Mouse (Mus musculus) MEL (cell line): ENCODE measurements around the gene Tmem80. TPM values are rescaled to one million over a fixed set of nuclear protein-coding genes. Genes with fewer than 3 reads are reported as not detected.

Experiments
- DNase-seq: peaks from one replicate; pipeline ENCODE4 v3.0.0; 2011; ENCODE audit warnings: low read depth, low spot score
- H3K27ac ChIP-seq: 2 replicates; pipeline ENCODE4 v1.5.1; 2012; ENCODE audit warnings: low read depth, mild to moderate bottlenecking, control low read depth, low read length, moderate library complexity; ENCODE audit not compliant: control insufficient read depth
- H3K27me3 ChIP-seq, 2 experiments: fragments of 150-350 bp in 1 of 2; sonication (generic) in 1 of 2; 2 replicates each; pipeline ENCODE4 v1.6.1; 2012; ENCODE audit warnings: low read length in 2 of 2, mild to moderate bottlenecking in 2 of 2, improper control_type of control experiment in 1 of 2, moderate library complexity in 1 of 2; ENCODE audit not compliant: insufficient read depth in 2 of 2, control insufficient read depth in 1 of 2
- H3K36me3 ChIP-seq, 2 experiments: 2 replicates each; pipeline ENCODE4 v1.6.1; 2012 to 2014; ENCODE audit warnings: low read length in 2 of 2, improper control_type of control experiment in 1 of 2, inconsistent platforms in 1 of 2, mild to moderate bottlenecking in 1 of 2; ENCODE audit not compliant: insufficient read depth in 2 of 2, control insufficient read depth in 1 of 2
- H3K4me1 ChIP-seq, 2 experiments: fragments of 150-350 bp in 1 of 2; sonication (generic) in 1 of 2; 2 replicates each; pipeline ENCODE4 v1.6.1; 2012; ENCODE audit warnings: low read length in 2 of 2, improper control_type of control experiment in 1 of 2, mild to moderate bottlenecking in 1 of 2; ENCODE audit not compliant: insufficient read depth in 2 of 2, control insufficient read depth in 1 of 2
- H3K4me3 ChIP-seq, 2 experiments: fragments of 150-350 bp in 1 of 2; sonication (generic) in 1 of 2; 2 replicates each; pipeline ENCODE4 v1.5.1; 2012; ENCODE audit warnings: low read depth in 2 of 2, low read length in 2 of 2, mild to moderate bottlenecking in 2 of 2, moderate library complexity in 2 of 2, control low read depth in 1 of 2, improper control_type of control experiment in 1 of 2; ENCODE audit not compliant: control insufficient read depth in 1 of 2, insufficient read depth in 1 of 2
- H3K79me2 ChIP-seq: 2 replicates; pipeline ENCODE4 v1.6.1; 2012; ENCODE audit warnings: mild to moderate bottlenecking, low read length, moderate library complexity; ENCODE audit not compliant: control insufficient read depth, poor library complexity, insufficient read depth
- H3K9ac ChIP-seq: 2 replicates; pipeline ENCODE4 v1.6.1; 2012; ENCODE audit warnings: low read depth, mild to moderate bottlenecking, control low read depth, low read length, moderate library complexity; ENCODE audit not compliant: control insufficient read depth, poor library complexity, severe bottlenecking
- H3K9me3 ChIP-seq: fragments of 150-350 bp; sonication (generic); replicated peaks from 2 replicates; pipeline ENCODE4 v1.6.1; 2012; ENCODE audit warnings: mild to moderate bottlenecking, low read length, improper control_type of control experiment, moderate library complexity; ENCODE audit not compliant: insufficient read depth
- CTCF ChIP-seq, 3 experiments: IDR thresholded peaks in 2 of 3; conservative IDR thresholded peaks in 1 of 3; 2 replicates each; pipeline ENCODE4 v1.5.1; 2011 to 2012; ENCODE audit warnings: low read length in 3 of 3, low read depth in 2 of 3, mild to moderate bottlenecking in 2 of 3, improper control_type of control experiment in 1 of 3, inconsistent platforms in 1 of 3, mixed read lengths in 1 of 3, moderate library complexity in 1 of 3; ENCODE audit not compliant: control insufficient read depth in 1 of 3, insufficient read depth in 1 of 3, poor library complexity in 1 of 3, severe bottlenecking in 1 of 3
- ELF1 ChIP-seq: IDR thresholded peaks from 2 replicates; pipeline ENCODE4 v1.6.1; 2014; ENCODE audit warnings: low read depth, mild to moderate bottlenecking, inconsistent platforms, low read length, improper control_type of control experiment, moderate library complexity
- ETS1 ChIP-seq: IDR thresholded peaks from 2 replicates; pipeline ENCODE4 v1.6.1; 2012; ENCODE audit warnings: low read depth, mild to moderate bottlenecking, inconsistent platforms, low read length, improper control_type of control experiment, moderate library complexity
- GABPA ChIP-seq: IDR thresholded peaks from 2 replicates; pipeline ENCODE4 v1.6.1; 2012; ENCODE audit warnings: low read depth, mild to moderate bottlenecking, inconsistent platforms, low read length, improper control_type of control experiment, moderate library complexity
- MAFK ChIP-seq: IDR thresholded peaks from 2 replicates; pipeline ENCODE4 v1.6.1; 2011; ENCODE audit warnings: low read depth, mild to moderate bottlenecking, low read length, improper control_type of control experiment, borderline replicate concordance
- MEF2A ChIP-seq: IDR thresholded peaks from 2 replicates; pipeline ENCODE4 v1.6.1; 2014; ENCODE audit warnings: low read depth, mild to moderate bottlenecking, inconsistent platforms, low read length, improper control_type of control experiment; ENCODE audit not compliant: poor library complexity, insufficient replicate concordance, severe bottlenecking; ENCODE audit errors: extremely low read depth
- MXI1 ChIP-seq: IDR thresholded peaks from 2 replicates; pipeline ENCODE4 v1.6.1; 2011; ENCODE audit warnings: mild to moderate bottlenecking, low read depth, low read length, improper control_type of control experiment
- POLR2A ChIP-seq, 2 experiments: IDR thresholded peaks; 2 replicates each; pipeline ENCODE4 v1.6.1; 2011 to 2012; ENCODE audit warnings: low read length in 2 of 2, mild to moderate bottlenecking in 2 of 2, control low read depth in 1 of 2, improper control_type of control experiment in 1 of 2, low read depth in 1 of 2, moderate library complexity in 1 of 2; ENCODE audit not compliant: control insufficient read depth in 1 of 2, insufficient read depth in 1 of 2, poor library complexity in 1 of 2
- POLR2AphosphoS2 ChIP-seq: IDR thresholded peaks from 2 replicates; pipeline ENCODE4 v1.6.1; 2011; ENCODE audit warnings: low read length, improper control_type of control experiment
- POLR2AphosphoS5 ChIP-seq: IDR thresholded peaks from 2 replicates; pipeline ENCODE4 v1.6.1; 2012; ENCODE audit warnings: low read depth, borderline replicate concordance, mild to moderate bottlenecking, inconsistent platforms, low read length, moderate library complexity, mixed read lengths
- RAD21 ChIP-seq: IDR thresholded peaks from 2 replicates; pipeline ENCODE4 v1.6.1; 2011; ENCODE audit warnings: mild to moderate bottlenecking, low read depth, low read length, improper control_type of control experiment
- RCOR1 ChIP-seq: IDR thresholded peaks from 2 replicates; pipeline ENCODE4 v1.6.1; 2012; ENCODE audit warnings: low read depth, mild to moderate bottlenecking, inconsistent platforms, low read length, improper control_type of control experiment
- SIN3A ChIP-seq: IDR thresholded peaks from 2 replicates; pipeline ENCODE4 v1.6.1; 2012; ENCODE audit warnings: low read length, improper control_type of control experiment, inconsistent platforms
- TBP ChIP-seq: IDR thresholded peaks from 2 replicates; pipeline ENCODE4 v1.8.0; 2011; ENCODE audit warnings: low read depth, low read length, improper control_type of control experiment
- ZC3H11A ChIP-seq: IDR thresholded peaks from 2 replicates; pipeline ENCODE4 v1.6.1; 2012; ENCODE audit warnings: low read depth, mild to moderate bottlenecking, inconsistent platforms, low read length, improper control_type of control experiment
- polyA plus RNA-seq, 2 experiments: library from polyadenylated mRNA; stranded (reverse) in 1 of 2; unstranded in 1 of 2; fragments of >175 nt in 1 of 2; fragments of >200 nt in 1 of 2; gene quantifications; 2 replicates each; pipeline versions ENCODE4 v1.2.1 to v1.2.4; 2012; ENCODE audit warnings: low replicate concordance in 2 of 2, low read depth in 1 of 2; ENCODE audit not compliant: insufficient read length in 2 of 2, insufficient read depth in 1 of 2, missing spikeins in 1 of 2
- total RNA-seq: library from RNA; depleted of rRNA; stranded (reverse); fragments of 300-350 nt; gene quantifications from 2 replicates; pipeline ENCODE4 v1.2.3, GENCODE M21; 2012

Tmem80 gene
- total and polyA plus RNA-seq, 3 experiments: 12.3 to 27.7 TPM; not detected in 1

DNA sequence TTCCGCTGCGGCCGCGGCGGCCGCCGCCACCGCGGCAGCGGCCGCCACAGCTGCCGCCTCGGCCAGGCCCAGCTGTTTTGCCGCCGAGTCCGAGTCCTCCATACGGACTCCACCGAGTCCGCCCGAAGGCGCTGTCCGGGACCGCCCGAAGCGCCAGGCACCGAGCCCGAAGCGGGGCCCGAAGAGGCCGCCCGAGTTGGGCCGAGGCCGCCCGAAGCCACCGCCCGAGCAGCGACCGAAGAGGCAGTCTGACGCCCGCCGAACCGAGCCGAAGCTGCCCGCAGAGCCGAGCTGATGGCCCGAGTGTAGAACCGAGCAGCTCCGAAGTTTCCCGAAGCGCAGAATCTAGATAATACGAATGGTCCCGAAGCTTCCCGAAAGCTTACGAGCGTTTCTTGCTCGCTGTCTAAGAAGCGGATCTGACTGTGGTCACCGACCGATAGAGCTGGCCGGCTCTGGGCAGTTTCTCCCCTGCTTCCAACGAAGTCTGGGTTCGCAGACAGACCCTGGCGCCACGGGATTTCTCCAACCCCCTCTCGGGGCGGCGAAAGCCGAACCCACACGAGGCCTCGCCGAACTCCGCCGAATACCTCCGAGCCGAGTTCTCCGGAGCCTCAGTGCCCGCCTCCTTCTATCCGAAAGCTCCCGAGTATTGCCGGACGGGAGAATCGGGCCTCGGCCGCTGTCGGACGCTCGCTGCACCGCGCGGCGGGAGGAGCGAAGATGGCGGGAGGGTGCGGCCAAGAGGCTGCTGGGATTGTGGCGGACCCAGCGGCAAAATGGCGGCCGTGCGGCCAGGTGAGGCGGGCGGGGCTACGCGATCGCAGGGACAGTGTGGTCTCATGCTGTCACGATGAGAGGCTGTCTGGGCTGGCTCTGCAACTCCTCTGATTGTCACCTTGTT is at the start of gene Tmem80, which contains the start of gene Deaf1 (continued):
- TF ChIP-seq POLR2AphosphoS2: peak; percentile 51; the same call in 1 of the 2 replicates
- peak; percentile 60; the same call in 1 of the 2 replicates for TF ChIP-seq TBP
- no peak for TF ChIP-seq MEF2A
- TF ChIP-seq MXI1: peak; percentile 53; the same call in 1 of the 2 replicates
- no peak for TF ChIP-seq RAD21
- TF ChIP-seq, all 39 proteins: peak for 18

DNA sequence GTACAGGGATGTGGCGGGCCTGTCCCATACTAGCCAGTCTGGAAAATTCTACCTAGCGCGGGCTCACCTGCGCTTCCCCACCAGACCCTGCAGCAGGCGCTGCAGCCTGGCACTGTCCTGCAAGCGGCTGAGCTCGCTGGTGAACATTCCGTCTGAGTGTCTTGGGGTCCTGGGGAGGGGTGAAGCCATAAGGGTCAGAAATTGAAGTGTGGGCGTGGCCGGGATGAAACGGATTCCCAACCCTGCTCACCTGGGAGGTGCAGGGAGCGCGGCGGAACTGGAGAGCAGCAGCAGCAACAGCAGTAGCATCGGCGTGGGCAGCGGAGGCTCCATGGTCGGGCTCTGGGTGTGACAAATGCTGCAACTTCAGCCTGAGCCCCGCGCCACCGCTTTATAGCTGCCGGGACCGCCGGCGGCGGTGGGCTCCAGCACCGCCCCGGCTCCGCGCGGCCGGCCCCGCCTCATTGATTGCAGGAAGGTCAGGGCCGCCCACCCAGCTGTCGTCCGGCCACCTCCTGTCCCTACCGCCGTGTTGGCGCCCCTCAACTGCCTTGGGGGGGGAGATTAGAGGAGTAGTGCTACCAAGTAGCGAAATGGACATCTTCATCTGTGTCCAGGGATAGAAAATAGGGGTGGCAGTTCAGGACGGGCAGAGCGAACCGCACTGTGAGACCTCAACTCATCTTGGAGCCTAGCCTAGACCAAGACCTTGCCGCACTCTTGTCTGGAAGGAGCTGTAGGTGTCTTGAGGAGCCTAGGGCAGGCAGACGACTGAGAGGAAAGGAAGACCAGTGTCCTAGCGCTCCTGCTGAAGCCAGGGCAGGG is 48.6 kb upstream of the Tmem80 start, which contains the start of gene Sct:
Sct (minus strand) TSS at position 368 of the 825 bp plus-strand sequence.
- H3K4me1 ChIP-seq: no peaks in the 10 kb centered on the region
- DNase-seq: no peak

DNA sequence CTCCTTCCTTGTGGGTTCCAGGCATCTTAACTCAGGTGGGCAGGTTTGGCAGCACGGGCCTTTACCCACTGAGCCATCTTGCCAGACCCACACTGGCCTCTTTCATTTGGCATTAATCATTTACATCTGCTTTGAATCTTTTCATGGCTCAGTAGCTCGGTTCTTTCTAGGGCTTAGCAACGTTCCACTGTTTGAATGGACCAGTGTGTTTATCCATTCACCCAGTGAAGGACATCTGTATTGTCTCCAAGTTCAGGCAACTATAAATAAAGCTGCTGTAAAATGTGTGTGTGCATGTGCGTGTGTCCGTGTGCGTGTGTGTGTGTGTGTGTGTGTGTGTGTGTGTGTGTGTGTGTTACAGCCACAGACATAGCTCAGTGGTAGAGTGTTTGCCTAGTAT is 46.1 kb upstream of the Tmem80 start:
- no peak overlapping the region for H3K4me3 ChIP-seq
- no peaks in the 10 kb centered on the region for H3K36me3 ChIP-seq
- H3K27ac ChIP-seq: no peak overlapping the region
- TF ChIP-seq POLR2AphosphoS2: no peak
- TF ChIP-seq ELF1: no peak
- TF ChIP-seq GABPA: no peak
- no peak for TF ChIP-seq POLR2AphosphoS5
- TF ChIP-seq MAFK: no peak
- TF ChIP-seq ZC3H11A: no peak
- no peak for TF ChIP-seq ETS1
- TF ChIP-seq POLR2A (IDR thresholded peaks at IDR 0.05; ENCODE audit: control insufficient read depth in 1 of 2, insufficient read depth in 1 of 2, low read depth in 1 of 2, low read length in 2 of 2, poor library complexity in 1 of 2): no peak
- TF ChIP-seq RCOR1: no peak
- H3K9me3 ChIP-seq: no peaks in the 10 kb centered on the region
- DNase-seq: no peak
- H3K9ac ChIP-seq: no peak overlapping the region
- no peaks in the 10 kb centered on the region for H3K79me2 ChIP-seq
- H3K4me1 ChIP-seq: no peaks in the 10 kb centered on the region
- no peaks in the 10 kb centered on the region for H3K27me3 ChIP-seq

More for the DNA sequence above, 48.6 kb upstream of the Tmem80 start, which contains the start of gene Sct:
- H3K27me3 ChIP-seq: no peaks in the 10 kb centered on the region
- no peak within 1 kb of the TSS for H3K4me3 ChIP-seq
- no peaks in the 10 kb centered on the region for H3K36me3 ChIP-seq
- H3K79me2 ChIP-seq: no peaks in the 10 kb centered on the region
- no peaks in the 10 kb centered on the region for H3K9me3 ChIP-seq
- H3K27ac ChIP-seq: no peak within 1 kb of the TSS
- H3K9ac ChIP-seq: no peak within 1 kb of the TSS
- no peak for TF ChIP-seq SIN3A
- 0 out of 6 replicates have a peak, but pooled peaks of 1 of the 3 experiments have one; percentile 1 for TF ChIP-seq CTCF (IDR thresholded peaks at IDR 0.05 in 2 of 3, conservative IDR thresholded peaks at IDR 0.05 in 1 of 3; ENCODE audit: control insufficient read depth in 1 of 3, insufficient read depth in 1 of 3, low read depth in 2 of 3, low read length in 3 of 3, poor library complexity in 1 of 3, severe bottlenecking in 1 of 3)
